7 mouse cellular contexts compared by ENCODE assay signal in the genomic region with DNA sequence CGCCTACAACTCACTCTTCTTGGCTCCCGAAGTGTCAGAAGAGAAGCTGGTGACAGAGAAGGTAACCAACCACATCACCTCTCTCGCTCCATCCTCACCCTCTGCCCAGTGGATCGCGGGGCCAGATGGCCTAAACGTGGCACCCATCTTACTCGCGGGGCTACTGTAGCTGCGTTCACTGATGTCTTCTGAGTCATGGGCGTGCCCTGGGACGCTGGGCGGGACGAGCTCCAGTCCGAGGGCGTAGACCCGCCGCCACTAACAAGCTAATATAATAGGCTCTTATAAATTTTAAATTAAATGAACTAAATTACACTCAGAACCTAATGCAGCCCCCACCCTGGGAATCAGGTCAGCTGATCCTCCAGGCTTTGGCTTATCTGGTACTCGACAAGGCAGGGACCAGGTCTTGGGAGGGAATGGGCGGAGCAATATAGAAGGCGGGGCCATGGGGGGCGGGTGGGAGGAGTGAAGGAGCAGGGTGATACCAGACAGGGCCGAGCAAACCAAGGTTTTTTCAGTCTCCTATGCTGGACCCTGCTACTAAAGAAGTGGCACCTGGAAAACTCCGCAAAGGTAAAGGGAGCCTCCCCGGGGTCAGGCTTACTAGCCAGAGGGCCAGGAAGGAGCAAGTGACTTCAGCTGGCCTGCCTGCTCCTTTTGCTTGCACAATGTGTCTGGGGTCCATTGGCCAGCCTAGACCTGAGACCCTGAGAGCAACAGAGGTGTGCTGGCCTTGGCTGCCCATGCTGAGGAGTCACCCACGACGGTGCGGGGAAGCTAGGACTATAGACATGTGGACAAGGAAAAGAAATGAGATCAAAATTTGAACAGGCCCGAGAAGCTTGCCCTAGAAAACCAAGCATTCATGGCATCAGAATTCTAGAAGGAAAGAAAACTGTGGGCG. TPM values are rescaled to one million over a fixed set of nuclear protein-coding genes. Genes with fewer than 3 reads are reported as not detected.
DNase-seq lines count a peak whose midpoint lies in the region; ATAC-seq and TF ChIP-seq lines count a peak whose summit lies in the region.

No protein-coding gene starts in this region.

- H3K4me1 ChIP-seq in lung, embryonic 15.5 days = peaks cover 13% of the 10 kb centered on the region; the same call in 1 of the 2 replicates
- H3K4me1 ChIP-seq in embryonic facial prominence, embryonic 11.5 days (ENCODE audit: control insufficient read depth, insufficient read depth, low read length) = no peaks in the 10 kb centered on the region
- H3K4me1 ChIP-seq in intestine, postnatal 0 days (replicated peaks; ENCODE audit: control insufficient read depth, insufficient read depth, low read length) = no peaks in the 10 kb centered on the region
- peaks cover 13% of the 10 kb centered on the region for H3K4me1 ChIP-seq in neural tube, embryonic 12.5 days

- H3K9ac ChIP-seq in lung, embryonic 15.5 days = no peak overlapping the region
- no peak overlapping the region for H3K9ac ChIP-seq in embryonic facial prominence, embryonic 11.5 days (replicated peaks; ENCODE audit: low read length)
- no peak overlapping the region for H3K9ac ChIP-seq in intestine, postnatal 0 days (ENCODE audit: low read depth, low read length)
- H3K9ac ChIP-seq in neural tube, embryonic 12.5 days = no peak overlapping the region

- H3K4me3 ChIP-seq in lung, embryonic 15.5 days = peak overlapping the region; percentile 25
- peak overlapping the region; percentile 19 for H3K4me3 ChIP-seq in embryonic facial prominence, embryonic 11.5 days (ENCODE audit: low read depth, low read length)
- peak overlapping the region; percentile 21 for H3K4me3 ChIP-seq in intestine, postnatal 0 days (ENCODE audit: low read depth, low read length)
- peak overlapping the region; percentile 22 for H3K4me3 ChIP-seq in neural tube, embryonic 12.5 days

- no peak for DNase-seq in lung, adult 18-20 months
- peak; percentile 53 for DNase-seq in embryonic facial prominence, embryonic 11.5 days (ENCODE audit: low spot score)
- no peak for DNase-seq in layer of hippocampus, adult 11-12 months (ENCODE audit: low spot score)
- DNase-seq in left cerebral cortex, adult 11 months (ENCODE audit: low spot score) = no peak

- no peak for TF ChIP-seq CTCF in intestine, postnatal 0 days (IDR thresholded peaks at IDR 0.05; ENCODE audit: low read depth)

- no peaks in the 10 kb centered on the region for H3K9me3 ChIP-seq in lung, embryonic 15.5 days
- H3K9me3 ChIP-seq in embryonic facial prominence, embryonic 11.5 days (replicated peaks; ENCODE audit: control insufficient read depth, low read length) = no peaks in the 10 kb centered on the region
- no peaks in the 10 kb centered on the region for H3K9me3 ChIP-seq in intestine, postnatal 0 days (ENCODE audit: control insufficient read depth)
- no peaks in the 10 kb centered on the region for H3K9me3 ChIP-seq in neural tube, embryonic 12.5 days

- no peaks in the 10 kb centered on the region for H3K36me3 ChIP-seq in lung, embryonic 15.5 days
- no peaks in the 10 kb centered on the region for H3K36me3 ChIP-seq in embryonic facial prominence, embryonic 11.5 days (replicated peaks; ENCODE audit: control insufficient read depth, insufficient read depth, low read depth, low read length)
- H3K36me3 ChIP-seq in intestine, postnatal 0 days (ENCODE audit: control insufficient read depth, insufficient read depth) = no peaks in the 10 kb centered on the region
- no peaks in the 10 kb centered on the region for H3K36me3 ChIP-seq in neural tube, embryonic 12.5 days

- WGBS in lung, embryonic 15.5 days = 9% methylated on average over 29 of the region's 29 CpGs
- WGBS in embryonic facial prominence, embryonic 11.5 days = 10% methylated on average over 29 of the region's 29 CpGs
- 12% methylated on average over 29 of the region's 29 CpGs for WGBS in intestine, postnatal 0 days
- WGBS in neural tube, embryonic 12.5 days = 9% methylated on average over 29 of the region's 29 CpGs

- peak; percentile 73; the same call in 1 of the 2 replicates for ATAC-seq in lung, embryonic 15.5 days (ENCODE audit: borderline replicate concordance, extremely low read depth, low FRiP score, low TSS enrichment)
- peak; percentile 46 for ATAC-seq in embryonic facial prominence, embryonic 11.5 days (replicated peaks; ENCODE audit: insufficient number of reproducible peaks, low FRiP score, low TSS enrichment, low read depth)
- ATAC-seq in intestine, postnatal 0 days = no peak
- ATAC-seq in neural tube, embryonic 12.5 days (ENCODE audit: low FRiP score, low read depth) = peak; percentile 66

- no peak overlapping the region for H3K27ac ChIP-seq in lung, embryonic 15.5 days
- no peak overlapping the region for H3K27ac ChIP-seq in embryonic facial prominence, embryonic 11.5 days (replicated peaks; ENCODE audit: low read depth, low read length)
- H3K27ac ChIP-seq in intestine, postnatal 0 days (ENCODE audit: low read depth, low read length) = no peak overlapping the region
- no peak overlapping the region for H3K27ac ChIP-seq in neural tube, embryonic 12.5 days

- peak overlapping the region; percentile 51 for H3K4me2 ChIP-seq in lung, embryonic 15.5 days
- H3K4me2 ChIP-seq in embryonic facial prominence, embryonic 11.5 days (ENCODE audit: low read depth, low read length) = peak overlapping the region; percentile 19
- H3K4me2 ChIP-seq in intestine, postnatal 0 days (replicated peaks; ENCODE audit: low read depth) = peak overlapping the region; percentile 58
- peak overlapping the region; percentile 56 for H3K4me2 ChIP-seq in neural tube, embryonic 12.5 days (replicated peaks)

- peaks cover 41% of the 10 kb centered on the region for H3K27me3 ChIP-seq in lung, embryonic 15.5 days
- H3K27me3 ChIP-seq in embryonic facial prominence, embryonic 11.5 days (ENCODE audit: control insufficient read depth, insufficient read depth, low read length) = peaks cover 11% of the 10 kb centered on the region
- H3K27me3 ChIP-seq in intestine, postnatal 0 days (replicated peaks; ENCODE audit: control insufficient read depth, insufficient read depth, low read length) = peaks cover 3% of the 10 kb centered on the region; the same call in 1 of the 2 replicates
- peaks cover 27% of the 10 kb centered on the region for H3K27me3 ChIP-seq in neural tube, embryonic 12.5 days (replicated peaks)

RNA-seq across cellular contexts. Expression of a gene that starts 19.9 kb away (rescaled TPM):
- polyA plus RNA-seq in lung, embryonic 15.5 days (2015; fragmentation: Nextera tagmentation; extraction: Ambion mirVana) = 0.64 and 0.69 TPM in 2 replicates
- 0.21 and 0.24 TPM in 2 replicates for polyA plus RNA-seq in embryonic facial prominence, embryonic 11.5 days (2014; fragmentation: Nextera tagmentation; extraction: Ambion mirVana)
- 0.08 and 0.23 TPM in 2 replicates for polyA plus RNA-seq in intestine, postnatal 0 days (2015; fragmentation: Nextera tagmentation; extraction: Ambion mirVana)
- polyA plus RNA-seq in neural tube, embryonic 12.5 days (2016; fragmentation: Nextera tagmentation; extraction: Ambion mirVana) = 2.7 and 3.1 TPM in 2 replicates

RNA-seq across cellular contexts. Expression of a gene that starts 29.2 kb away (rescaled TPM):
- polyA plus RNA-seq in lung, embryonic 15.5 days (2015; fragmentation: Nextera tagmentation; extraction: Ambion mirVana) = 0.31 TPM in 1 of 2 replicates, not detected in the other
- 0.29 TPM in 1 of 2 replicates, not detected in the other for polyA plus RNA-seq in embryonic facial prominence, embryonic 11.5 days (2014; fragmentation: Nextera tagmentation; extraction: Ambion mirVana)
- not detected in 2 replicates for polyA plus RNA-seq in intestine, postnatal 0 days (2015; fragmentation: Nextera tagmentation; extraction: Ambion mirVana)
- not detected in 2 replicates for polyA plus RNA-seq in neural tube, embryonic 12.5 days (2016; fragmentation: Nextera tagmentation; extraction: Ambion mirVana)
